Mouse (Mus musculus) forebrain, embryonic 15.5 days (tissue): Measurements from ENCODE around the gene Sorbs1. TPM values are rescaled to one million over a fixed set of nuclear protein-coding genes. Genes with fewer than 3 reads are reported as not detected.

Source experiments
- ATAC-seq: fragments of 200-750 bp; cut with Nextera tagmentation; replicated peaks from 2 replicates; pipeline ENCODE4 v1.8.0; 2017; ENCODE audit warnings: mild to moderate bottlenecking, moderate TSS enrichment, moderate library complexity
- H3K27ac ChIP-seq: fragments of 300-500 bp; sonication (generic); replicated peaks from 2 replicates; pipeline ENCODE4 v1.5.1; 2015; ENCODE audit warnings: mild to moderate bottlenecking, inconsistent platforms
- H3K27me3 ChIP-seq: fragments of 300-500 bp; sonication (generic); 2 replicates; pipeline ENCODE4 v1.6.1; 2015; ENCODE audit warnings: inconsistent platforms
- H3K36me3 ChIP-seq: fragments of 300-500 bp; sonication (generic); 2 replicates; pipeline ENCODE4 v1.6.1; 2015; ENCODE audit warnings: mild to moderate bottlenecking, inconsistent platforms
- H3K4me1 ChIP-seq: fragments of 300-500 bp; sonication (generic); 2 replicates; pipeline ENCODE4 v1.6.1; 2015; ENCODE audit warnings: inconsistent platforms
- H3K4me2 ChIP-seq: fragments of 300-500 bp; sonication (generic); replicated peaks from 2 replicates; pipeline ENCODE4 v1.6.1; 2015; ENCODE audit warnings: mild to moderate bottlenecking, inconsistent platforms
- H3K4me3 ChIP-seq: fragments of 300-500 bp; sonication (generic); 2 replicates; pipeline ENCODE4 v1.5.1; 2015; ENCODE audit warnings: mild to moderate bottlenecking, inconsistent platforms
- H3K9ac ChIP-seq: fragments of 300-500 bp; sonication (generic); replicated peaks from 2 replicates; pipeline ENCODE4 v1.6.1; 2015; ENCODE audit warnings: mild to moderate bottlenecking, inconsistent platforms
- H3K9me3 ChIP-seq: fragments of 300-500 bp; sonication (generic); 2 replicates; pipeline ENCODE4 v1.6.1; 2016; ENCODE audit warnings: inconsistent platforms
- WGBS: fragments of 180-500 bp; shearing (Covaris S2); methylation state at CpG from one replicate; pipeline ENCODE4 v1.1.7; 2015; ENCODE audit warnings: mixed read lengths; 5-methylcytosine and 5-hydroxymethylcytosine counted together
- polyA plus RNA-seq: library from polyadenylated mRNA; unstranded; fragments of >200 nt; fragmentation: Nextera tagmentation; extraction: Ambion mirVana; gene quantifications from 2 replicates; pipeline ENCODE4 v1.2.1, GENCODE M21; 2015

The Sorbs1 gene
- polyA plus RNA-seq, 1 experiment from 2014 or later, result 111 TPM

DNA sequence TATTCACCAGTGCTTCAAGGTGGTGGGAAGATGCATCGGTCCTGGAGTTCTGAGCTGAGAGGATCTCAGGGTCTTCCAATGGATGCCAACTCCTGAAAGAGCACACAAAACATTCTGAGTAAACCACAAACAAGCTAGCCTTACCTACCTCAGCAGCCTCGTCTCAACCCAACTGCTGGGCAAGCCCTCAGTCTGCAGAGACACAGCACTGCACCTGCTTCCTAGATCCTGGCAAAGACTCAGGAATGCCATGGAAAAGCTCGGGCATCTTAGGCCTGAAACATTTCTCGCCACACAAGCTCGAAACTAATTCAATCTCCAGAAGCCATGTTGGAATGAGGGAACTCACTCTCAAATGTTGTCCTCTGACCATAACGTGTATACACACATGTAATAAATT is 62.3 kb downstream of the Sorbs1 start:
- no peaks in the 10 kb centered on the region for H3K27me3 ChIP-seq
- H3K36me3 ChIP-seq, result peaks cover 18% of the 10 kb centered on the region; the same call in 1 of the 2 replicates
- WGBS, result 92% methylated on average over 6 of the region's 6 CpGs
- H3K4me1 ChIP-seq, result no peaks in the 10 kb centered on the region
- no peak overlapping the region for H3K4me3 ChIP-seq
- H3K27ac ChIP-seq, result no peak overlapping the region
- no peaks in the 10 kb centered on the region for H3K9me3 ChIP-seq
- no peak overlapping the region for H3K4me2 ChIP-seq
- no peak for ATAC-seq
- no peak overlapping the region for H3K9ac ChIP-seq

DNA sequence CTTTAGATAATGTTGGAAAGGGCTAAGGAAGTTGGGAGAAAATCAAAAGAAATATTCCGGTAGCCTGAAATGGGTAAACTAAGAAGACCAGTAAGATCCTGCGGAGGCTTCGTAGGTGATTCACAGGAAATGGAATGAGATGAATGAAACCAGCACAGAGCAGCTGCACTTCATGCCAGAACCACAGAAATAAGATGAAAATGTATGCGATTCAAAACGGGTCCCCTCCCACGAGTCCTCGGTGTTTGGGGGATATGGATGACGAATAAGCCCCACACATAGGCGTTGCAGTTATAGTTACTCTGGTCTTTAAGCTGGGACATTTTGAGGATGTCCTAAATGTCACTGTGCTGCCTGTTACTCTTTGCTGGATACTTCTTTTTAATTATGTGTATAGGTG is 67.1 kb downstream of the Sorbs1 start:
- Histone ChIP-seq H3K27ac (no peak overlapping the region), H3K4me2 (no peak overlapping the region), H3K27me3 (no peaks in the 10 kb centered on the region), H3K4me3 (no peak overlapping the region), H3K4me1 (no peaks in the 10 kb centered on the region), H3K9me3 (no peaks in the 10 kb centered on the region), H3K36me3 (peaks cover 25% of the 10 kb centered on the region), H3K9ac (no peak overlapping the region)
- 93% methylated on average over 9 of the region's 9 CpGs for WGBS
- ATAC-seq, result no peak

DNA sequence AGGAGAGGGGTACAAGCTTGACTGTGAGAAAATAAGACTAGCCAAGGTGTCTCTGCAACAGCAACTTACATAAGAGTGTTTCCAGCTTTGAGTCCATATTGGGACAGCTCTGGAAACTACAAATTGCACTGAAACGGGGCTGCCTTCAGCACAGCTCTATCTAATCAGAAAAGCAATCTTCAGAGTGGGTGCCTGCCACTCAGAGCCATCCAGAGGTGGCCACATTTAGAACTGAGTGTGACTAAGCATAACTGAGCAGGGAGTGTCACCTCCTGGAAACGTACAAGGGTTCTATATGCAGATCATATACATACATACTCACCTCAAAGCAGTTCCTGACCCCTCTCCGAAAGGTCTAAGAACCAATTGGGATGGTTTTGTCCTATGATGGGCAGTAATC is 71.2 kb downstream of the Sorbs1 start:
- Histone ChIP-seq H3K36me3 (peaks cover 12% of the 10 kb centered on the region), H3K4me1 (peaks cover 15% of the 10 kb centered on the region), H3K27me3 (no peaks in the 10 kb centered on the region), H3K9me3 (no peaks in the 10 kb centered on the region), H3K27ac (no peak overlapping the region), H3K9ac (no peak overlapping the region), H3K4me3 (no peak overlapping the region), H3K4me2 (no peak overlapping the region)
- WGBS, result 90% methylated on average over 3 of the region's 3 CpGs
- no peak for ATAC-seq

DNA sequence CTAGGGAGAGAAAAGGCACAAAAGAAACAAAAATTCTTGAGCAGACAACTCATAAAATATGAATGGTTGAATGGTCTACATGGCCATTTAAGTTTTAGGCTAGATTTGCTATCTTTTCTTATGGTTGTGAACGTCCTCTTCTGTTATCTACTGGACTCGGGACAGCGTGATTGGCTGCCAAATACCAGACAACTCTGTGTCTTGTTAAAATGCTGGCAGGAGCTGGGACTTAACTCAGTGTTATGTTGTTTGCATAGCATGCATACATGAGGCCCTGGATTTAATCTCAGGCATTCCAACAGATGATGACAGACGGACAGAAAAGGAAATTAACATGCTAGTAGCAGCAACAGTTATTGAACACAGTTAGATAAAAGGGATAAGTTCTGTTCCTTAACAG is 72.6 kb downstream of the Sorbs1 start:
- Histone ChIP-seq H3K27me3 (no peaks in the 10 kb centered on the region), H3K27ac (no peak overlapping the region), H3K4me3 (no peak overlapping the region), H3K36me3 (peaks cover 4% of the 10 kb centered on the region), H3K9ac (no peak overlapping the region), H3K9me3 (no peaks in the 10 kb centered on the region), H3K4me2 (no peak overlapping the region), H3K4me1 (peaks cover 27% of the 10 kb centered on the region)
- no peak for ATAC-seq
- 75% methylated on average over 4 of the region's 4 CpGs for WGBS

DNA sequence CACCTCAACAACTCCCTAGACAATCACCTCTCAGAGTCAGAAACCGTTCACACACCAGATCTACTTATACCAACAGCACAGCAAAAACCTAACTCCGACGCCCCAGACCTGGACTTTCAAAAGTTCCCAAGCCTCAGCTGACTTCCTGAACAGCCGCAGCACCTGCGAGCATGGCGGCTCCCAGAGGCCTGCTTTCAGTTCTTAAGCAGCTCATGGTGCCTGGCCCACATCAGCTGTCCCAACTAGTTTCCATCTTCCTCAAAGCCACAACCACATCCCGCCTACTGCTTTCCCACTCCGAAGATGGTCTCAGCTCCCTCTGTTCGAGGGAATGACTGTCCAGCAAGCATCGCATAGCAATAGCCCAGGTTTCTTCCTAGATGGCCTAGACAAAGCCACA is 74.7 kb downstream of the Sorbs1 start:
- 93% methylated on average over 10 of the region's 10 CpGs for WGBS
- H3K36me3 ChIP-seq, result no peaks in the 10 kb centered on the region

DNA sequence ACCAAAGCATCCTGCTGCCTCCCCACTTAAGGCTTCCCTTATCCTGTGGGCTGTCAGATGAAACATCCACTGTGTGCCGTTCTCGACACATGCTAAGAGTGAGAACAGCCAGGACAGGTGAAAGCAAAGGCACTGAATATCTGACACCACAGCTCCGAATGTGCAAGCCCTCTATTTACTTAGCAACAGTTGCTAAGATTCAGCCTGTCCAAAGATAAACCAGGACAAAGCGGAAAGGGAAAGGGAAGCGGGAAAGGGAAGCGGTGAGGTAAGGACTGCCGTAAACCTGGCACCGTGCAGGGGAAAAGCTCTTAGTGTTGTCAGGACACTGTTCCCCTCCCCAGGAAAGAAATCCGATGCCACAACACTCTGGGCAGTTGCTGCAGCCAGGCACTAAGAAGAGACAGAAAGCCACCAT is 75.9 kb downstream of the Sorbs1 start:
- 56% methylated on average over 9 of the region's 9 CpGs for WGBS

More for the DNA sequence above, 74.7 kb downstream of the Sorbs1 start:
- Histone ChIP-seq H3K4me1 (peaks cover 38% of the 10 kb centered on the region), H3K4me3 (no peak overlapping the region), H3K9me3 (no peaks in the 10 kb centered on the region), H3K27ac (no peak overlapping the region), H3K4me2 (no peak overlapping the region), H3K9ac (no peak overlapping the region), H3K27me3 (no peaks in the 10 kb centered on the region)
- ATAC-seq, result no peak

DNA sequence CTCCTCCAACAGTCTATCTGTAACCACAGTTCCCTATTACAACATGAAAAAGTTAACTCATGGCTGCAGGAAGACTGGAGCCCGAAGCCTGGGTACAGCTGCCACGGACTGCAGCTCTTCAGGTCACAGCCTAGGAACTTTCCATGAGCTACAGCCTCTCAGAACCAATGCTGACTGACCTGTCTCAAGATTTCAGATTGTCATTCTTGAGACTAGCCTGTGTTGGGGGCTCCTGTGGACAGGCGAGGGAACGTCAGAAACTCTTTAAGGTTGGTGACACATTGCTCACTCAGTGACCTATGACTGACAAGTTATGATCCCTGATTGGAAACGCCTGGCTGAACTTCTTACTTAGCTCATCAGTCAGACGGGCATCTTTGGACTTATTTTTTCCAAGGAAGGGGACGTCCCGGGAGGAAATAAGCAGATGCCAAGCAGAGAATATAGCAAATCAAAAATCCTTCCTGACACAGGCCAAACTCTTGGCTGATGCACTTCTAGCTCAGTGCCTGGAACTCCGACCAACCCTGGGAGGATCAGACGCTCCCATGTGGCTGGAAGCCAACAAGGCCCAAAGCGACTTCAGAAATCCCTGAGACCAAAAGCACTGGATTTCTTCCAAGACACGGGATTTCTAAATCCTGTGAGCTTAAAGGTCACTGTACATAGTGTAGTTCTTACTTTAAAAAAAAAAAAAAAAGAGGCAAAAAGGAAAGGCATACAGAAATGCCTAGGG is 76.9 kb downstream of the Sorbs1 start:
- no peaks in the 10 kb centered on the region for H3K36me3 ChIP-seq
- no peak overlapping the region for H3K9ac ChIP-seq
- H3K4me2 ChIP-seq, result no peak overlapping the region
- no peaks in the 10 kb centered on the region for H3K27me3 ChIP-seq
- 58% methylated on average over 12 of the region's 12 CpGs for WGBS
- ATAC-seq, result no peak
- no peak overlapping the region for H3K4me3 ChIP-seq
- H3K4me1 ChIP-seq, result peaks cover 59% of the 10 kb centered on the region
- peak overlapping the region; percentile 49 for H3K27ac ChIP-seq
- no peaks in the 10 kb centered on the region for H3K9me3 ChIP-seq

More for the DNA sequence above, 75.9 kb downstream of the Sorbs1 start:
- peak overlapping the region; percentile 49 for H3K27ac ChIP-seq
- no peak for ATAC-seq
- H3K9me3 ChIP-seq, result no peaks in the 10 kb centered on the region
- no peaks in the 10 kb centered on the region for H3K27me3 ChIP-seq
- H3K36me3 ChIP-seq, result no peaks in the 10 kb centered on the region
- peaks cover 50% of the 10 kb centered on the region for H3K4me1 ChIP-seq
- no peak overlapping the region for H3K4me2 ChIP-seq
- no peak overlapping the region for H3K9ac ChIP-seq
- H3K4me3 ChIP-seq, result no peak overlapping the region

DNA sequence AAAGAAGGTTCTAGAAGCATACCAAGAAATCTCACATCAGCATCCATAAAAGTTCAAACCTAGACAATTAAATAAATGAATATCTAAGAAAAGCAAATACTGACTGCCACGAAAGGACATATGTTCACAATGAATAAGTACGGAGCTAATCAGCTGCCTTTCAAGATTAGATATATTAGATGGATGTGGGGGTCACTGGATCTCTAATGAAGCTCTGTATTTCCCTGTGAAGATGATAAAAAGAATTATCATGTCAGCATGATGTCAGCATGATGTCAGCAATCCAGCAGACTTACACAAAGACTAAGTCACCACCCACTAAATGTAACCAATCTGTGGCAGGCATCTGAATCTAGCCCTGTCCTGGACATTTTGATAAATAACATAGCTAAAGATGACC is 77.8 kb downstream of the Sorbs1 start:
- Histone ChIP-seq H3K36me3 (no peaks in the 10 kb centered on the region), H3K4me3 (no peak overlapping the region), H3K4me2 (no peak overlapping the region), H3K27ac (no peak overlapping the region; the same call in 1 of the 2 replicates), H3K9me3 (no peaks in the 10 kb centered on the region), H3K9ac (no peak overlapping the region), H3K4me1 (peaks cover 59% of the 10 kb centered on the region), H3K27me3 (no peaks in the 10 kb centered on the region)
- ATAC-seq, result no peak
- 77% methylated on average over 2 of the region's 2 CpGs for WGBS

DNA sequence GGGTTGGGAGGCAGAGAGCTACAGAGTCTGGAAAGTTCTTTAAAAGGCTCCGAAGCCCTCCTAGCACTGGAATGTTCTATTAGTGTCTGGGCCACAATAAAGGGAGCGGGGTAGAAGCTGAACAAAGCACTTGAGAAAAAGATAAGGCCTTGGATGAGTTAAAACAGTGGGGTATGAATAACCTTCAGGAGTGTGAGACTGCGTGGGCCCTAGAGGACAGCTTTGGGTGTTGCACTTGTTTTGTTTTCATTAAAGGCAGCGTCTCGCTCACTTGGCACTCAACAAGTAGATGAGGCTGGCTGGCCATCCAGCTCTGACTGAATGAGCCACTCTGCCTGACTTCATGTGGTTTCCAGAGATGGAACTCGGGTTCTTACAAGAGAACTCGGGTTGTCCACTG is 78.5 kb downstream of the Sorbs1 start:
- ATAC-seq, result no peak
- Histone ChIP-seq H3K9ac (no peak overlapping the region), H3K36me3 (no peaks in the 10 kb centered on the region), H3K27ac (peak overlapping the region; percentile 83), H3K4me1 (peaks cover 59% of the 10 kb centered on the region), H3K4me2 (no peak overlapping the region), H3K4me3 (no peak overlapping the region), H3K9me3 (no peaks in the 10 kb centered on the region), H3K27me3 (no peaks in the 10 kb centered on the region)
- 76% methylated on average over 7 of the region's 7 CpGs for WGBS

DNA sequence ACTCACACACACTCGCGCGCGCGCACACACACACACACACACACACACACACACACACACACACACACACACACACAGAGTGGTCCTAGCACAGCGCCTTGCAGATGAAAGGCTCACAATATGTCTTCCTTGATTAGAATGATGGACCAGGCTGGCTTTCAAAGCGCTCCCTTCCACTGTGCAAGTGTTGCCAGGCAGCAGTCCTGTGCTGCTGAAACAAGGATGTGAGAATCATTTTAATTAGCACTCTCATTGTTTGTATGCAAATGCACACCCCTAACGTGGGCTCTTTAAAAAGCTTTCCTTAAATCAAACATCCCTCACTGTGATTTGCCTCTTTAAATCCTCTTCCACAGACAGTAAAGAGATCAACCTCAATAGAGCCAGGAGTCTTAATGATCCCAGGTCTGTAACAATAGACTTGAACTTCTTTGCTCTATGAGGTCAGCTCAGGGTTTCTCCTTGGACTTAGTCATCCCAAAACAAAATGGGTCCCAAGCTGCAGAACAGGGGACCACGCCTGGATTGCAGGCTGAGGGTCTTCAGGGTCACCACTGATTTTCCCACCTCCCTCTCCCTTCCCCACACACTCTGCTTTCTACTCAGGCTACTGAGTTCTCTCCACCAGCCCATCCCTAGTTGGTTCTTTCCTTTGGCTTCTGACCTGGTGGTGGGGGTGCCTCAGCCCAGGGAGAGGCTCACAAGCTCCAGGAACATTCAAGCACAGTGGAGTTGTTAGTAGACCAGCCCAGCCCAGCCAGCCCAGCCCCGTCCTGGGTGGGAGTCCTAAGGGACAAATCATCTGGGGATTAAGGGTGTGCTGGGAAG is 79.3 kb downstream of the Sorbs1 start:
- Histone ChIP-seq H3K9me3 (no peaks in the 10 kb centered on the region), H3K27me3 (no peaks in the 10 kb centered on the region), H3K4me2 (no peak overlapping the region), H3K4me1 (peaks cover 59% of the 10 kb centered on the region), H3K27ac (peak overlapping the region; percentile 83), H3K36me3 (no peaks in the 10 kb centered on the region), H3K9ac (no peak overlapping the region), H3K4me3 (no peak overlapping the region)
- ATAC-seq, result peak; percentile 93
- 22% methylated on average over 10 of the region's 10 CpGs for WGBS

DNA sequence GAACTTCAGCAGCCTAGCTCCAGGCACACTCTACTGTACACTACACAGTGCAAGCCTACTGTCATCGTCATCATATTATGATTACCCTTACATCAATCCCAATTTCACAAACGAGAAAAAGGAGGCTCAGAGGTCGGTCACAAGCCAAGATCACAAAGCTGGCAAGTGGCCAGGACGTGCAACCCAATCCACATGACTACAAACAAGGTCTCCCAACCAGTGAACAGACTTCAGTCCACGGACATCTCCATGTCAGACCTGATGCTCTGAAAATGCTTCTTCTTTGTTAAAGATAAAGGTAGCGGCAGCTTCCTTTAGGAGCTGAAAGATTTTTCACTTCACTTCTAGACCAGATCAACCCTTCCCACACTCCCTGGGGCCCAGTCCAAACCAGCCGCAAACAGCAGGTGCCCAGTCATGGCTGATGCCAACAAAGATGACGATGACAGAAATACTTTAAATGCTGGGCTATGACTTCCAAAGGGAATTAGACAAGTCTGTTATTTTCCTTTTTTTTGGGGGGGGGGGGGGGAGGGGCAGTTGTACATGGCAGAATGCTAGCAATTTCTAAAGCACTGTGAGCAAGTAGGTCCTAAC is 80.2 kb downstream of the Sorbs1 start:
- H3K36me3 ChIP-seq, result no peaks in the 10 kb centered on the region
- H3K27me3 ChIP-seq, result no peaks in the 10 kb centered on the region
- WGBS, result 41% methylated on average over 8 of the region's 8 CpGs
- no peak; the same call in 1 of the 2 replicates for ATAC-seq
- H3K4me3 ChIP-seq, result no peak overlapping the region
- no peak overlapping the region for H3K4me2 ChIP-seq
- no peak overlapping the region for H3K9ac ChIP-seq
- peak overlapping the region; percentile 83 for H3K27ac ChIP-seq
- no peaks in the 10 kb centered on the region for H3K9me3 ChIP-seq
- H3K4me1 ChIP-seq, result peaks cover 54% of the 10 kb centered on the region

DNA sequence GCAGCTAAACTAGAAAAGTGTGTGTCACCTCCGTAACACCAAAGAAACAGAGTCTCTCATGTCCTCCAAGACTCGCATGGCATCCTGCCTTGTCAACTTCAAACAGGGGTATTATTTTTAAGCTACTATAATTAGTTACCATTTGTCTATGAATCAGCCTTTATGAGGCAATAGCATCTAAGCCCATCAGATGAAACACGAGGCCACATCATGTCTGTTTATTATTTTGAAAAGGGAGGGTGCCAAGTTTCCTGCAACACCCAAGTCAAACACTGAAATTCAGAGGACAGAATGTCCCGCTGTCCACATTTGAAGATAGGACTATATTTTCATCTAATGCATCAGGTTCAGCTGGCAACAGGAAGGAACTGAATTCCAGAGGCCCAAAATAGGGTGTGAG is 81.6 kb downstream of the Sorbs1 start:
- WGBS, result 72% methylated on average over 4 of the region's 4 CpGs

More for the DNA sequence above, 81.6 kb downstream of the Sorbs1 start:
- Histone ChIP-seq H3K4me2 (no peak overlapping the region), H3K4me3 (no peak overlapping the region), H3K27ac (no peak overlapping the region; the same call in 1 of the 2 replicates), H3K9ac (no peak overlapping the region), H3K36me3 (no peaks in the 10 kb centered on the region), H3K9me3 (no peaks in the 10 kb centered on the region), H3K27me3 (no peaks in the 10 kb centered on the region), H3K4me1 (peaks cover 39% of the 10 kb centered on the region)
- no peak for ATAC-seq
